ENCODE assay signal across 21 mouse cellular contexts in the genomic region with DNA sequence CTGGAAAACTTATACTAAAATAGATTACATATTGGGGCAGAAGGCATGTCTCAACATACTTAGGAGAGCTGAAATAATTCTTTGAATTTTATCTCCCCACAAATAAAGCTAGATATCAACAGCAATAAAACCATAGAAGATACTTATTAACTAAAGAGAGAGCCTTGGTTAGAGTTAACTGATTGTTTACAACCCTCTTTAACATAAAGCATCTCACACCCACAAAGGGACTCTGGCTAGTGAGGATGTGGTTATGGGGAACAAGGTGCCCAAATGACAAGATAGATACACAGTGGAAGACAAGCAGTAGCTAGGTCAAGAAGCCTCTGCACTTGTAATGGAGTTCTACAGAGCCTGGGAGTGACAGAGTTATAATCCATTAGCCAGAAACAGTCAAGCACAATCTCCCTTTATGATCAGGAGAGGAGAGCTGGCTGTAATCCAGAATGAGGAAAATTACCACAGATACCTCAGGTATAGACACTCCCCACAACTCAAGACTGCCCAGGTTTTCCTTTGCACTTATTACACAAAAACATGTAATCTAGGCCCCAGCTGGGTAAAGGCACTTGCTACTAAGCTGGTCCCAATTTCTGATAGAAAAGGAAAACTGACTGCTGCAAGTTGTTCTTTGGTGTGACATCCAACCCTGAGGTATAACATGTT. TPM values are rescaled to one million over a fixed set of nuclear protein-coding genes. Genes with fewer than 3 reads are reported as not detected.
"Had no signal": no experiment of that assay in that cellular context is flagged by ENCODE, and none has a peak within 500 bp of the region (broad histone marks: within the 10 kb centered on the region; RNA-seq: fewer than 3 reads in every experiment).

No protein-coding gene starts in this region.

- H3K4me1 ChIP-seq: liver, embryonic 15.5 days; lung, embryonic 15.5 days; megakaryocyte, embryonic 14.5 days; midbrain, embryonic 12.5 days; neural tube, embryonic 12.5 days had no signal

- H3K9me3 ChIP-seq: liver, embryonic 15.5 days; lung, embryonic 15.5 days; midbrain, embryonic 12.5 days; neural tube, embryonic 12.5 days had no signal

- H3K9ac ChIP-seq: liver, embryonic 15.5 days; liver, postnatal 0 days; lung, embryonic 15.5 days; midbrain, embryonic 12.5 days; neural tube, embryonic 12.5 days had no signal

- ATAC-seq: liver, postnatal 0 days; lung, postnatal 0 days had no signal

- H3K27me3 ChIP-seq: liver, embryonic 15.5 days; lung, embryonic 15.5 days; megakaryocyte, embryonic 14.5 days; midbrain, embryonic 12.5 days; neural tube, embryonic 12.5 days had no signal

- H3K27ac ChIP-seq: liver, embryonic 15.5 days; lung, embryonic 15.5 days; macrophage; midbrain, embryonic 12.5 days; neural tube, embryonic 12.5 days had no signal

- DNase-seq: liver, postnatal 0 days; lung, adult 2 months; lung, postnatal 14 days; lung, postnatal 36 days; midbrain, embryonic 14.5 days; right cerebral cortex, postnatal 14 days; spleen, adult 18-20 months; thymus, adult 18-20 months; thymus, postnatal 14 days; thymus, postnatal 36 days had no signal

- H3K4me3 ChIP-seq: liver, embryonic 15.5 days; lung, embryonic 15.5 days; megakaryocyte, embryonic 14.5 days; midbrain, embryonic 12.5 days; neural tube, embryonic 12.5 days had no signal

- H3K36me3 ChIP-seq: liver, embryonic 15.5 days; lung, embryonic 15.5 days; midbrain, embryonic 12.5 days; neural tube, embryonic 12.5 days had no signal

- H3K4me2 ChIP-seq: liver, embryonic 15.5 days; lung, embryonic 15.5 days; midbrain, embryonic 12.5 days; neural tube, embryonic 12.5 days had no signal

RNA-seq across cellular contexts. Expression of a gene that starts 10.1 kb away (rescaled TPM):
- total RNA-seq: megakaryocyte progenitor cell, adult 5-6 weeks; monocyte, adult 5-6 weeks; neutrophil, adult 5-6 weeks had no signal
- polyA plus RNA-seq: macrophage; thymus, postnatal 0 days had no signal
